ENCODE assay signal across 21 mouse cellular contexts in the genomic region with DNA sequence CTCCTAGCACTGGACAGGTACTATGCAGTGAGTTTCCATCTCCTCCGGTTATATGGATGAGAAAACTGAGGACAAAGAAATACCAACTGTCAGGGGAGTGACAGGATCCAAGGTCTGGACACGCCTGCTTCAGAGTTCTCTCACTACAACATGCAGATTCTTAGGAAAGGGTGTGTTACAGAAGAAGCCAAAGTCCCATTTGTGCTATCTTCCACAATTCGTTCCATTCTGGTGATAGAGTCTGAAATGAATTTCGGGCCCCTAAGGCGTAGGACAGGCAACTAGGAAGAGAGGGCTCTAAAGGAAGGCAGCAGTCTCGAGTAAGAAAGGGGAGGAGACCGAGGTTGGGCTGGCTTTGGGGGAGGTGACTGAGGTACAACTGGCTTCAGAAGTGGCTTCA.
"Had no signal": no experiment of that assay in that cellular context is flagged by ENCODE, and none has a peak within 500 bp of the region (broad histone marks: within the 10 kb centered on the region; RNA-seq: fewer than 3 reads in every experiment).

No protein-coding gene starts in this region.

- DNase-seq: lung, adult 2 months; lung, postnatal 14 days; lung, postnatal 36 days; retina, postnatal 1 day; right cerebral cortex, adult 18-20 months; right cerebral cortex, postnatal 25 days; right cerebral cortex, postnatal 4 days; thymus, adult 2 months; thymus, postnatal 25 days; thymus, postnatal 4 days had no signal

- H3K4me1 ChIP-seq: lung, embryonic 15.5 days had no signal

- H3K4me2 ChIP-seq: lung, embryonic 15.5 days; midbrain, embryonic 11.5 days; midbrain, embryonic 13.5 days; midbrain, embryonic 15.5 days; neural tube, embryonic 13.5 days; neural tube, embryonic 15.5 days; stomach, embryonic 15.5 days had no signal

- H3K27me3 ChIP-seq: lung, embryonic 15.5 days; midbrain, embryonic 13.5 days; midbrain, embryonic 15.5 days; stomach, embryonic 15.5 days had no signal

- H3K27ac ChIP-seq: lung, embryonic 15.5 days; macrophage; midbrain, embryonic 13.5 days; midbrain, embryonic 15.5 days; neural tube, embryonic 13.5 days; neural tube, embryonic 15.5 days; stomach, embryonic 15.5 days; stomach, postnatal 0 days had no signal

- H3K4me3 ChIP-seq: lung, embryonic 15.5 days; megakaryocyte, embryonic 14.5 days; midbrain, embryonic 13.5 days; midbrain, embryonic 15.5 days; neural tube, embryonic 13.5 days; neural tube, embryonic 15.5 days; stomach, embryonic 15.5 days had no signal

- H3K9me3 ChIP-seq: lung, embryonic 15.5 days; midbrain, embryonic 13.5 days; midbrain, embryonic 15.5 days; neural tube, embryonic 13.5 days; neural tube, embryonic 15.5 days; stomach, embryonic 15.5 days had no signal

- H3K9ac ChIP-seq: lung, embryonic 15.5 days; midbrain, embryonic 13.5 days; midbrain, embryonic 15.5 days; neural tube, embryonic 13.5 days; neural tube, embryonic 15.5 days; stomach, embryonic 15.5 days had no signal

- ATAC-seq: lung, postnatal 0 days; midbrain, embryonic 13.5 days; midbrain, embryonic 15.5 days had no signal

- H3K36me3 ChIP-seq: lung, embryonic 15.5 days; midbrain, embryonic 13.5 days; midbrain, embryonic 15.5 days; neural tube, embryonic 13.5 days; neural tube, embryonic 15.5 days; stomach, embryonic 15.5 days had no signal
